Mouse (Mus musculus) lung, embryonic 16.5 days (tissue): ENCODE results near the gene Sucnr1. TPM values are rescaled to one million over a fixed set of nuclear protein-coding genes. Genes with fewer than 3 reads are reported as not detected.

Experiments
- ATAC-seq: fragments of 200-750 bp; cut with Nextera tagmentation; 2 replicates; pipeline ENCODE4 v1.8.0; 2017; ENCODE audit warnings: low read depth, mild to moderate bottlenecking, moderate library complexity
- H3K27ac ChIP-seq: fragments of 300-500 bp; sonication (generic); 2 replicates; pipeline ENCODE4 v1.5.1; 2014; ENCODE audit warnings: mild to moderate bottlenecking, control low read depth, low read length
- H3K27me3 ChIP-seq: fragments of 300-500 bp; sonication (generic); 2 replicates; pipeline ENCODE4 v1.6.1; 2014; ENCODE audit warnings: low read depth, low read length, mixed read lengths; ENCODE audit not compliant: control insufficient read depth, insufficient read depth
- H3K36me3 ChIP-seq: fragments of 300-500 bp; sonication (generic); 2 replicates; pipeline ENCODE4 v1.6.1; 2014; ENCODE audit warnings: low read length; ENCODE audit not compliant: control insufficient read depth, insufficient read depth
- H3K4me1 ChIP-seq: fragments of 300-500 bp; sonication (generic); replicated peaks from 2 replicates; pipeline ENCODE4 v1.6.1; 2014; ENCODE audit warnings: low read length, mixed read lengths; ENCODE audit not compliant: control insufficient read depth, insufficient read depth
- H3K4me2 ChIP-seq: fragments of 300-500 bp; sonication (generic); 2 replicates; pipeline ENCODE4 v1.6.1; 2014; ENCODE audit warnings: low read depth, low read length, control low read depth
- H3K4me3 ChIP-seq: fragments of 300-500 bp; sonication (generic); 2 replicates; pipeline ENCODE4 v1.5.1; 2014; ENCODE audit warnings: mild to moderate bottlenecking, low read length, control low read depth
- H3K9ac ChIP-seq: fragments of 300-500 bp; sonication (generic); 2 replicates; pipeline ENCODE4 v1.6.1; 2014; ENCODE audit warnings: low read length, control low read depth
- H3K9me3 ChIP-seq: fragments of 300-500 bp; sonication (generic); 2 replicates; pipeline ENCODE4 v1.6.1; 2016; ENCODE audit warnings: low read length; ENCODE audit not compliant: control insufficient read depth
- WGBS: fragments of 180-500 bp; shearing (Covaris S2); extraction: QIAGEN DNeasy Blood & Tissue Kit; methylation state at CpG from one replicate; pipeline ENCODE4 v1.1.7; 2014; 5-methylcytosine and 5-hydroxymethylcytosine counted together
- polyA plus RNA-seq: library from polyadenylated mRNA; unstranded; fragments of >200 nt; fragmentation: Nextera tagmentation; extraction: Ambion mirVana; gene quantifications from 2 replicates; pipeline ENCODE4 v1.2.1, GENCODE M21; 2015

The Sucnr1 gene
- polyA plus RNA-seq, 1 experiment from 2014 or later = not detected

DNA sequence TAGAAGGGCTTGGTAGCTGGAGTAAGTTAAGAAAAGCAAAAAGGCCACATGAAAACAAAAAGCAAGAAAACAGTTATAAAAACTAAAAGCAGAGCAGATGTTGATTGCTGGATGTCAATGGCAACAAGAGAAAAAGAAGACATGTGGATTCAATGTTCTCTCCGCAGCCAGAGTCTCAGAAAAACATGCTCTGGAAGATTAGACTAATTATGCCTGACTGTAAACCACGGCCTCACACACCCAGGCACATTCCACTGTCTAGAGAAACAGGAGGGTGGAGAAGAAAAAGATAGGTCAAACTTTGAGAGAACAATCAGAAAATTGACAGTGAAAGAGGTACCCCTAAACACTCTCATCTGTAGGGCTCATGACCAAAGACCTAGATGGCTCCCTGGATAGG lies 54.1 kb downstream of the Sucnr1 start:
- Histone ChIP-seq H3K27me3 (no peaks in the 10 kb centered on the region), H3K4me2 (no peak overlapping the region), H3K36me3 (no peaks in the 10 kb centered on the region), H3K9me3 (no peaks in the 10 kb centered on the region), H3K4me1 (no peaks in the 10 kb centered on the region), H3K9ac (no peak overlapping the region), H3K4me3 (no peak overlapping the region), H3K27ac (no peak overlapping the region)
- ATAC-seq = no peak
- WGBS = 39% methylated on average over 2 of the region's 2 CpGs

Other genes with a start within 250 kb of the Sucnr1 start
- not detected in 2 replicates for gene Gm8298, start 220.8 kb upstream of the Sucnr1 start, polyA plus RNA-seq
- not detected in 2 replicates for gene C130079G13Rik, start 156.7 kb upstream of the Sucnr1 start, polyA plus RNA-seq
- not detected in 2 replicates for gene Aadacl2, start 75.1 kb upstream of the Sucnr1 start, polyA plus RNA-seq
- gene Aadac, start 56.2 kb upstream of the Sucnr1 start, polyA plus RNA-seq = 0.93 and 4.9 TPM in 2 replicates